Mouse (Mus musculus) kidney, postnatal 4 days (tissue): ENCODE measurements around the gene Gm10153.
"Not testable (repeated sequence)": the region's sequence is repeated elsewhere in the genome, so short reads cannot be mapped to it uniquely, and the experiment has no call there.

ENCODE experiments used
- DNase-seq, 2 experiments: peaks; one replicate each; pipeline ENCODE4 v3.0.0; 2021; ENCODE audit warnings: mixed read lengths in 2 of 2

Gene Gm10153

GRCm38 (mm10) chr7:142190289-142190688, at the start of gene Gm10153:
Gene Gm10153 (minus strand): TSS chr7:142190389.
- no peak for DNase-seq

GRCm38 (mm10) chr7:142231540-142231939, 41.4 kb upstream of the Gm10153 start:
- no peak for DNase-seq

GRCm38 (mm10) chr7:142229871-142230270, 39.7 kb upstream of the Gm10153 start, which contains the start of gene Krtap5-5:
Gene Krtap5-5 (minus strand): TSS chr7:142229971.
- not testable (repeated sequence) for DNase-seq

GRCm38 (mm10) chr7:142224518-142224917, 34.3 kb upstream of the Gm10153 start:
- DNase-seq: peak in 1 of 2 experiments; percentile 25

GRCm38 (mm10) chr7:142212136-142212535, 21.9 kb upstream of the Gm10153 start:
- DNase-seq: not testable (repeated sequence)

GRCm38 (mm10) chr7:142211559-142211958, 21.4 kb upstream of the Gm10153 start, which contains the start of gene Gm7579:
Gene Gm7579 (plus strand): TSS chr7:142211859.
- DNase-seq: no peak

GRCm38 (mm10) chr7:142206891-142207290, 16.7 kb upstream of the Gm10153 start:
- DNase-seq: not testable (repeated sequence)

- no peak for DNase-seq
Observed at GRCm38 (mm10) chr7:142205488-142205887, 15.3 kb upstream of the Gm10153 start.

GRCm38 (mm10) chr7:142201064-142201463, 10.9 kb upstream of the Gm10153 start, which contains the start of gene Krtap5-3:
Gene Krtap5-3 (plus strand): TSS chr7:142201364.
- DNase-seq: no peak

GRCm38 (mm10) chr7:142198748-142199147, 8.6 kb upstream of the Gm10153 start:
- DNase-seq: no peak

- no peak for DNase-seq
Observed at GRCm38 (mm10) chr7:142188156-142188555, 2.0 kb downstream of the Gm10153 start.

- DNase-seq: no peak
Observed at GRCm38 (mm10) chr7:142181021-142181420, 9.2 kb downstream of the Gm10153 start.

GRCm38 (mm10) chr7:142178685-142179084, 11.5 kb downstream of the Gm10153 start:
- no peak for DNase-seq

GRCm38 (mm10) chr7:142175905-142176304, 14.3 kb downstream of the Gm10153 start, which contains the start of gene Krtap5-2:
Gene Krtap5-2 (minus strand): TSS chr7:142176005.
- DNase-seq: not testable (repeated sequence)

GRCm38 (mm10) chr7:142169836-142170235, 20.4 kb downstream of the Gm10153 start:
- DNase-seq: no peak

- DNase-seq: not testable (repeated sequence)
Observed at GRCm38 (mm10) chr7:142165639-142166038, 24.6 kb downstream of the Gm10153 start, which contains the start of gene Gm4553. Gene Gm4553 (minus strand): TSS chr7:142165739.

GRCm38 (mm10) chr7:142159366-142159765, 30.8 kb downstream of the Gm10153 start:
- no peak for DNase-seq

GRCm38 (mm10) chr7:142157013-142157412, 33.2 kb downstream of the Gm10153 start, which contains the start of gene Gm29735:
Gene Gm29735 (minus strand): TSS chr7:142157113.
- not testable (repeated sequence) for DNase-seq

GRCm38 (mm10) chr7:142155308-142155707, 34.9 kb downstream of the Gm10153 start:
- DNase-seq: no peak

GRCm38 (mm10) chr7:142152191-142152590, 38.0 kb downstream of the Gm10153 start:
- no peak for DNase-seq

- DNase-seq: no peak
Observed at GRCm38 (mm10) chr7:142148633-142149032, 41.6 kb downstream of the Gm10153 start.

GRCm38 (mm10) chr7:142146033-142146432, 44.2 kb downstream of the Gm10153 start:
- DNase-seq: peak; percentile 60 to 72

- DNase-seq: no peak
Observed at GRCm38 (mm10) chr7:142145413-142145940, 44.7 kb downstream of the Gm10153 start.

- DNase-seq: no peak
Observed at GRCm38 (mm10) chr7:142144507-142144906, 45.7 kb downstream of the Gm10153 start, which contains the start of gene Gm45337. Gene Gm45337 (minus strand): TSS chr7:142144607.
